Mouse (Mus musculus) kidney, adult 18-20 months (tissue): ENCODE measurements around the gene Smyd3.

Experiments
- DNase-seq: peaks from one replicate; pipeline ENCODE4 v3.0.0; 2021

Smyd3 gene

GRCm38 (mm10) chr1:179281401-179282121 is 236.3 kb downstream of the Smyd3 start:
- DNase-seq: no peak

DNA sequence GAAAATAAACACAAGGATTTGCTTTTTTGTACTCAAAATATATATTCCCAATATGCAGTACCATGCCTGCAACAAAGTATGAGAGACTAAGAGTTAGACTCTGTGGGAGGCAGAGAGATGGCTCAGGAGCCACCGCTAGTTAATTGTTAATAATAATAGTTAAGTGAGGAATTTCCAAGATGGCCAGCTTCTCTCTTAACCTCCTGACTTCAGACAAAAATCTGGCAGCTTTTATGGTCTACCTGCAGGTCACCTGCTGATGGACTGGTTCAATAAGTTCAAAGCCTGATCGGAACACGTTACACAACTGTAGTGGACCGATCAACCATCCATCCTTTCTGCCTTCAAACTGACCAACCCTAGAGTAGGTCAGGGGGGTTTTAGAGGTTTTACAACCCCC is 238.7 kb downstream of the Smyd3 start:
- peak; percentile 11 for DNase-seq

DNA sequence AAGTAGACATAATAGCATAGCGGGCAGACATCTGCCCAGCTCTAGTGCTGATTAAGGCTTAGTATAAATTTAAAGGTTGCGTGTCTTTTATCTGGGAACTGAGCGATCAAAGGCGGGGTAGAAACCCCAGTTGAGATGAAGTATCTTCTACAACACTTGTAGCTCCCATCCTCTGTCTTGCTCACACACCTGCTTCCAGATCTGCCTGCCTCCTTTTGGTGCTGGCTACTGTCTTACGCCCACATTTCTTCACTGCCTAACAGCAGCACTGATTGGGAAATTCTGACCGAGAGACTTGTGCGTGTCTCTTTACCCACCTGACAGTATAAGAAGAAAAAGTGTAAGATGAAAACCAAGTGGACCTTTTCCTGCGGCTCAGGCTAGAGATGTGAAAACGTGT is 240.5 kb downstream of the Smyd3 start:
- no peak for DNase-seq

DNA sequence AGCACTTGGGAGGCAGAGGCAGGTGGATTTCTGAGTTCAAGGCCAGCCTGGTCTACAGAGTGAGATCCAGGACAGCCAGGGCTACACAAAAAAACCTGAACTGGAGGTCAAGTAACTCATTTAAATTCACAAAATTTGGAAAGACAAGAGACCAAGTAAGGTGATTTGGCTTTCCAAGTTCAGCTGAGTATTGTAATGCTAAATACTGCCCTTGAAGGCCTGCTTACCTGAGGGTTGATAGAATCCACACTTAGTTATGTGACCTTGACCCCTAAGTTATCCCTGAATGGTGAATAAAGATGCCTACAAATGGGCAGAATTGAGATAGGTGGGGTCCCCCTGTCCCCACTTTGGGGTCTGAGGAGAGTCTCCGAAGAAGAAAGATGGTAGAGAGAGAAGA is 241.0 kb downstream of the Smyd3 start:
- no peak for DNase-seq

GRCm38 (mm10) chr1:179272926-179273325 is 244.9 kb downstream of the Smyd3 start:
- no peak for DNase-seq

DNA sequence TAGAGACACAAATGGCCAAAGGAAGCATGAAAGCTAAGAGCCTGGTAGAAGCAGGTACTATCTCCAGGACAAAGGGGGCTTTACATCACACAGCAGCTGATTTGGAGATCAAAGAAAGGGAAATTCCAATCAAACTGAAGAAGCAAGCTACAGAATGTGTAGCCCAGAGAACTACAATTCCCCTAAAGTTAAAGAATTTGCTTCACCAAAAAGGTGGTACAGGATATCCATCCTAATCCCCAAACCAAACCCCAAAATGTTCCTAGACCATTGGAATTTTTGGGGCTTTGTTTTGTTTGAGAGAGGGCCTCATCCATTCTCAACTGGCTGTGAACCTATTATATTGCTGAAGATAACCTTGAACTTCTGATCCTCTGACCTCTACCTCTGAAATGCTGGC is 245.5 kb downstream of the Smyd3 start:
- no peak for DNase-seq

DNA sequence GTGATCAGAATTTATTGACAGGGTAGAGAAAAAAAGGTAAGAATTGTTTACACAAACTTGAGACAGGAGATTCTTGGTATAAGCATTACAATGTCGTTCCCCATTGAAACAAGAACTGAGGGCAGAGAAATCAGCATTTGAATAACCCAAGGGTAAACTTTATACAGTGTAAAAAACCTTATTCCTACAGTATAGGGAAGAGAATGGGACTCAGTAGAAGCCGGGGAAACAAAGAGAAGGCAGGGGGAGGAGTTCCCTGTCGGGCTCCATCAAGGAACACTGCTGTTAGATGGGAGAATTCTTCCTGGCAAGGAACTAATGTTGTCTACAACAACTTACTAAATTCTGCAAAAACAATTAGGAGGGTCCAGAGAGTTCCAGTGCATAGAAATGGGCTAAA is 250.9 kb downstream of the Smyd3 start:
- no peak for DNase-seq

DNA sequence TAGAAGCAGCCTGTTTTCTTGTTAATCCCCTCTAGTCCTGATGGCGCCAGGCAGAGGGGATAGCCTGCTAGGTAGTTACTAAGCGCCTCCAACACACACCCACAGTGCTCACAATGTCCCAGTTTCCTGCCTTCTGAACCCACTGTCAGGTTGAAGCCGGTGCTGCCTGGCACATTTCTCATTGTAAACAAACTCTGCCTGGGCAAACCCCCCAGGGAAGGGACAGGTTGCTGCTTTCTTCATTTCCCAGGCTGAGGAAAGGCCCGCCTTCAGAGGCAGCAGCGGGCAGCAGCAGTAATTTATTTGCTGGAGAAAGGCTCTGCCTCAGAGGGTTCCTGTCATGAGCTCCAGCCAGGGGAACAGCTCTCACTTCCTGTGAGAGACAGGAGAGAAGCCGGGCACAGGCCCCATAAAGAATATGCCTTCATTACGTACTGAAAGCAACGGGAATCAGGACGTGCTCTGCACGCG is 256.3 kb downstream of the Smyd3 start:
- DNase-seq: no peak

GRCm38 (mm10) chr1:179255826-179256512 is 261.9 kb downstream of the Smyd3 start:
- no peak for DNase-seq

- DNase-seq: no peak
Measured at GRCm38 (mm10) chr1:179254531-179254930, 263.3 kb downstream of the Smyd3 start.

- no peak for DNase-seq
Measured at GRCm38 (mm10) chr1:179252611-179253010, 265.2 kb downstream of the Smyd3 start.

DNA sequence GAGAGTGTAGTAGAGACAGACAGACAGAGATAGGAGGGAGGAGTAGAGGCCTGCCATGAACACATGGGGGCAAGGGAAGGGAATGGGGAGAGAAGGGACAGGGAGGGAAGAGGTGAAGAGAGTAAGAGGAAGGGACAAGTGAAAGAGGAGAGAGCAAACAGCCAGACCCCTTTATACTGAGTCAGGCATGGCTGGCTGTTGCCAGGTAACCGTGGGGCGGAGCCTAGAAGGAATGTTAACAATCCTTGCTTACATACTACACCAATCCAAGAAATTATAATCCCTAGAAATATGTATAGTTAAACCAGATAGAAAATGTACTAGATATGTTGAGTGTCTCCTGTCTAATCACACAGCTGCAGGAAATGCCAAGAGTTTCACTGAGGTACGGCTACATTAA is 267.5 kb downstream of the Smyd3 start:
- DNase-seq: no peak

DNA sequence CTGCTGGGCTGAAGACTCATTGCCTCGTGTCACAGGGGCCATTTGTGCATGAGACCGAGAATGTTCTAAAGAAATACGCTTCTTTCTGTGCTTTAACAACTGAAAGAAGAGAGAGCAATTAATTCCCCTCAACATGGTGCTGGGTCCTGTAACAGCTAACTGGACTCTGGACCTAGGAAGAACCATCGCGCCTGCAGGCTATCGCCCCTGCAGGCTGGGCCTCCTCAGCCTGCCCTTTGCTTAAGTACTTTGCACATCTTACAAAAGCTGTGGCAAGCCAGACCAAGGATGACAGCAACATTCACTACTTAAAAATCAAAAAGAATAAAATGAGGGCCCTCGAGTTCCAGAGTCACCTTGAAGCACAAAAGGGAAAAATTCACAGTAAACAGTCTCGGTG is 274.3 kb downstream of the Smyd3 start:
- no peak for DNase-seq

GRCm38 (mm10) chr1:179240663-179241279 is 277.1 kb downstream of the Smyd3 start:
- DNase-seq: no peak

DNA sequence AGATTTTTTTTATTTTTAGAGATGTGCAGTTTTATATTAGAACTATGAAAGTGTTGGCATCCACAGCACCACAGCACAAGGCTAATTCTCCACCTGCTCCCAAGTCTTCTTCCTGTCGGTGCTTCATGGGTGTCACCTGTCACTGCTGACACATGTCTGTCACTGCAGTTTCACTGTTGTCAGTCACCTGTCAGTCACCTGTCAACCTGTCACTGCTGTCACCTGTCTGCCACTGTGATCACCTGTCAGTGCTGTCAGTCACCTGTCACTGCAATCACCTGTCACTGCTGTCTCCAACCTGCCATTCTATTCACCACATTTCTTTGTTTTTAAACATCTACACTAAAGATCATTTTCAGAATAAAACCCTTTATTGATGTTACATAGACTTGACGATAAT is 279.2 kb downstream of the Smyd3 start:
- DNase-seq: no peak

DNA sequence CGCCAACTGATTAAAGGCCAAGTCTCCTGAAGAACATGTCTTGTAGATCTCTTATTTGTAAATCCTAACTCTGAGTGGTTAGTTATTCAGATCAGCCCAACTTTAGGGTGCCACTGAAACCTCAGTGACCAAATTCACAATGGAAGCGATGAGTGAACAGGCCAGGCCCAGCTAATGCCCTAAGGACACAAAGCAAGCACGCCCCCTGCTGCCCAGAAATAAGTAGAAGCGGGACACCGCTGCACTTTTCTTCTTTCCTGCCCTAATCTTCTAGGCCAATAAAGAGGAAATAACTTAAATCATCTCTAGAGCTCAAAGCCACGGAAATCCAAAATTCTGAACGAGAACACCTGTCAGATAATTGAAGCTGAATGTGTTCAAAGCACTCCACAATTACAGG is 279.9 kb downstream of the Smyd3 start:
- peak; percentile 8 for DNase-seq

DNA sequence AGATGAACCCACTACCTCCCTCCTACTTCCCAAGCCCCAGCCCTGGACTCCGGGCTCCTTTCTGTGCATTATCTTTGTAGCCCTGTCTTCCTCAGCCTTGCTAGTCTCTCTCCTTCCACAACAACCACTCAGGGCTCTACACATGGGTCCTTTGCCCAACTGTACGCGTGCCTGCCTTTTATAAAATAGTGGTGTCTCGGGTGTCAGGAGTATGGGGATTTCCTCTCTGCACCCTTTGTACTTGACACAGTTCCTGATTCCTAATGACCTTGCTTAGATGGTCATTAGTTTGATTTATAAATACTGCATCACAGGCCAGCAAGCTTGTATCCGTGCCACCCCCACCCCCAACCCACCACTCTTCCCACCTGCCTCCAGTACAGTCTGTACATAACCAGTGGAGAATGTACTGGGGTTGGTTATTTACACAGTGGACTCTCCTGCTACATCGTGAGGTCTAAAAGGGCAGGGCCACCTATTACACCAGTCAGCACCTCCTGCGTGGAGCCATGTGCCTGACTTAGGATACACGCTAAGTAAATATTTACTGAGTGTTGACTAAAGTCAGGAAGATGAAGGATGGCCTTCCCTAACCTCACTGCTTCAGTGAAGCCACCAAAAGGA is 281.5 kb downstream of the Smyd3 start:
- no peak for DNase-seq

- peak; percentile 71 for DNase-seq
Measured at GRCm38 (mm10) chr1:179231777-179232661, 285.8 kb downstream of the Smyd3 start.

DNA sequence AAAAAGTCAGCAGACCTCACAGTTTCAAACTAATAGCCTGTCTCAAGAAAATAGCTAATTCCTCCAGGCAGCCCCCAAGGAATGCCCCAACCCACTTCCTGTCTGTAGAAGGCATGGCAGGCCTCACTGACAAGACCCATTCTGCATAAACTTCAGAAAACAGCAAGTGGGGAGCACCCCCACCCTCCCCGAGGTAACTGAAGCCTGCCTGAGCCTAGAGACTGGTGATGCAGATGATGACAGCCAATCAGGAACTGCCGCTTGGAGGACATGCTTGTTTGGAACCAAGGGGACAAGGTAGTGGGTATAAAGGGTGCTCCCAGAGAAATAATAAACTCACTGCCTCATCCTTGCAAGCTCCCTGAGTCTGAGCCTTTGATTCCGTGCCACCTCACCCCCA is 288.3 kb downstream of the Smyd3 start:
- no peak for DNase-seq

- DNase-seq: no peak
Measured at GRCm38 (mm10) chr1:179220290-179220689, 297.6 kb downstream of the Smyd3 start.

DNA sequence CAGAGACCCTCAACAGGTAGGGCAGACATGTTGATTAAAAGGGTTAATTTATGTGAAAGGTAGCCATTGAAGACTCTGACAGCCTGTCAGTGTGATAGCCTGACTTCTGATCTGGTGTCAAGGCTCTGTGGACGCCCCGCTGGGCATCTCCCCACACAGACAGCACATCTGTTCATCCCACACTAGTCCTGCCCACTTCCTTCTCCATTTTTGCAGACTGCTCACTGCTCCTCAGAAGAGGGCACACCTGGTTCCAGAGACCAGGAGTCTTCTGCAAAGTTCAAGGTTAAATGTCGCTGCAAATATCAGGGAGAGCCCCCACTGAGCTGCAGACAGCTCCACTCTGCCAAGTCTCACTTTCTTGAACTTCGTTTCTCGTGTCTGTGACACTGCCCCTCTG is 299.8 kb downstream of the Smyd3 start:
- DNase-seq: no peak

GRCm38 (mm10) chr1:179217036-179217435 is 300.8 kb downstream of the Smyd3 start:
- no peak for DNase-seq

- DNase-seq: no peak
Measured at GRCm38 (mm10) chr1:179213381-179213780, 304.5 kb downstream of the Smyd3 start.
